ENCODE assay signal across 10 mouse cellular contexts in genomic region chr9:96543643-96544640, GRCm38 (mm10). TPM values are rescaled to one million over a fixed set of nuclear protein-coding genes. Genes with fewer than 3 reads are reported as not detected.
DNase-seq lines count a peak whose midpoint lies in the region; ATAC-seq and TF ChIP-seq lines count a peak whose summit lies in the region.
"Had no signal": no experiment of that assay in that cellular context is flagged by ENCODE, and none has a peak within 500 bp of the region (broad histone marks: within the 10 kb centered on the region; RNA-seq: fewer than 3 reads in every experiment).

No protein-coding gene starts in this region.

- H3K4me3 ChIP-seq in embryonic facial prominence, embryonic 10.5 days: peak overlapping the region; percentile 43
- no peak overlapping the region for H3K4me3 ChIP-seq in kidney, embryonic 14.5 days (ENCODE audit: low read length)
- peak overlapping the region; percentile 43 for H3K4me3 ChIP-seq in liver, embryonic 15.5 days (replicated peaks)
- H3K4me3 ChIP-seq in myocyte: no peak overlapping the region
- peak overlapping the region; percentile 14; the same call in 1 of the 2 replicates for H3K4me3 ChIP-seq in stomach, embryonic 15.5 days (replicated peaks)

- H3K79me2 ChIP-seq in myocyte (ENCODE audit: control insufficient read depth, insufficient read depth): no peaks in the 10 kb centered on the region

- DNase-seq in urinary bladder, postnatal 36 days (ENCODE audit: low spot score in 2 of 2): peak; percentile 35 to 53
- DNase-seq in urinary bladder, adult 2 months (ENCODE audit: low spot score): no peak
- DNase-seq in embryonic facial prominence, embryonic 10.5 days (ENCODE audit: low spot score): peak; percentile 86
- peak; percentile 47 for DNase-seq in heart, adult 8-10 months (ENCODE audit: low spot score)

- H3K4me1 ChIP-seq in embryonic facial prominence, embryonic 10.5 days: no peaks in the 10 kb centered on the region
- H3K4me1 ChIP-seq in kidney, embryonic 14.5 days (ENCODE audit: control insufficient read depth, insufficient read depth, low read length): 0 out of 2 replicates have a peak, but pooled peaks cover 2% of the 10 kb centered on the region
- H3K4me1 ChIP-seq in liver, embryonic 15.5 days (replicated peaks): no peaks in the 10 kb centered on the region
- H3K4me1 ChIP-seq in stomach, embryonic 15.5 days: no peaks in the 10 kb centered on the region

- H3K36me3 ChIP-seq in embryonic facial prominence, embryonic 10.5 days (replicated peaks): peaks cover 36% of the 10 kb centered on the region
- peaks cover 27% of the 10 kb centered on the region for H3K36me3 ChIP-seq in kidney, embryonic 14.5 days (ENCODE audit: control insufficient read depth, insufficient read depth, low read length)
- H3K36me3 ChIP-seq in liver, embryonic 15.5 days (replicated peaks): peaks cover 17% of the 10 kb centered on the region; the same call in 1 of the 2 replicates
- H3K36me3 ChIP-seq in myocyte (ENCODE audit: control insufficient read depth, insufficient read depth): peaks cover 16% of the 10 kb centered on the region
- H3K36me3 ChIP-seq in stomach, embryonic 15.5 days: peaks cover 16% of the 10 kb centered on the region; the same call in 1 of the 2 replicates

- WGBS in embryonic facial prominence, embryonic 10.5 days: 32% methylated on average over 27 of the region's 27 CpGs
- WGBS in kidney, embryonic 14.5 days: 39% methylated on average over 27 of the region's 27 CpGs
- WGBS in liver, embryonic 15.5 days (ENCODE audit: insufficient replicate concordance): 42% methylated on average over 27 of the region's 27 CpGs
- 39% methylated on average over 27 of the region's 27 CpGs for WGBS in stomach, embryonic 15.5 days

- TF ChIP-seq POLR2A in myocyte (IDR thresholded peaks at IDR 0.05; ENCODE audit: insufficient read length, low read depth): no peak

- 0 out of 2 replicates have a peak overlapping the region, but pooled peaks have one; percentile 40 for H3K27ac ChIP-seq in embryonic facial prominence, embryonic 10.5 days (replicated peaks)
- no peak overlapping the region for H3K27ac ChIP-seq in kidney, embryonic 14.5 days (ENCODE audit: low read depth, low read length)
- H3K27ac ChIP-seq in liver, embryonic 15.5 days (replicated peaks): no peak overlapping the region
- no peak overlapping the region for H3K27ac ChIP-seq in stomach, embryonic 15.5 days

- no peaks in the 10 kb centered on the region for H3K27me3 ChIP-seq in embryonic facial prominence, embryonic 10.5 days (replicated peaks; ENCODE audit: low read depth, poor library complexity, severe bottlenecking)
- H3K27me3 ChIP-seq in kidney, embryonic 14.5 days (ENCODE audit: control insufficient read depth, insufficient read depth, low read length): no peaks in the 10 kb centered on the region
- H3K27me3 ChIP-seq in liver, embryonic 15.5 days: no peaks in the 10 kb centered on the region
- no peaks in the 10 kb centered on the region for H3K27me3 ChIP-seq in myocyte (ENCODE audit: control insufficient read depth, insufficient read depth, insufficient read length)
- no peaks in the 10 kb centered on the region for H3K27me3 ChIP-seq in stomach, embryonic 15.5 days (replicated peaks)

- H3K9ac ChIP-seq in kidney, embryonic 14.5 days (ENCODE audit: low read depth, low read length): no peak overlapping the region; the same call in 1 of the 2 replicates
- no peak overlapping the region; the same call in 1 of the 2 replicates for H3K9ac ChIP-seq in liver, embryonic 15.5 days
- no peak overlapping the region for H3K9ac ChIP-seq in stomach, embryonic 15.5 days

- no peak overlapping the region for H3ac ChIP-seq in myocyte (ENCODE audit: control insufficient read depth, insufficient read length)

- H3K4me2 ChIP-seq in kidney, embryonic 14.5 days (replicated peaks; ENCODE audit: low read depth, low read length): no peak overlapping the region; the same call in 1 of the 2 replicates
- peak overlapping the region; percentile 61 for H3K4me2 ChIP-seq in liver, embryonic 15.5 days
- no peak overlapping the region for H3K4me2 ChIP-seq in myocyte (ENCODE audit: low read depth)
- peak overlapping the region; percentile 36 for H3K4me2 ChIP-seq in stomach, embryonic 15.5 days

- no peaks in the 10 kb centered on the region for H3K9me3 ChIP-seq in embryonic facial prominence, embryonic 10.5 days
- H3K9me3 ChIP-seq in kidney, embryonic 14.5 days (ENCODE audit: control insufficient read depth, low read length): no peaks in the 10 kb centered on the region
- H3K9me3 ChIP-seq in liver, embryonic 15.5 days (replicated peaks): no peaks in the 10 kb centered on the region
- no peaks in the 10 kb centered on the region for H3K9me3 ChIP-seq in stomach, embryonic 15.5 days

- peak; percentile 90; the same call in 1 of the 2 replicates for ATAC-seq in kidney, embryonic 14.5 days (ENCODE audit: low FRiP score, low TSS enrichment)
- ATAC-seq in liver, embryonic 15.5 days (ENCODE audit: insufficient read depth): peak; percentile 70
- ATAC-seq in stomach, embryonic 15.5 days (ENCODE audit: insufficient read depth, low FRiP score, low read depth): peak; percentile 76; the same call in 1 of the 2 replicates

TF ChIP-seq in myocyte, 11 proteins besides CTCF, POLR2A, EP300 and RAD21:
- TF ChIP-seq MAX (IDR thresholded peaks at IDR 0.05; ENCODE audit: low read depth) (no peak), MYOD1 (IDR thresholded peaks at IDR 0.05; ENCODE audit: control insufficient read depth in 1 of 3, insufficient read length in 2 of 3, low read depth in 2 of 3) (peak in 2 of 3 experiments; percentile 23 to 40)

RNA-seq across cellular contexts. Expression of gene Gm28729, which starts 18.9 kb away (rescaled TPM):
- polyA plus RNA-seq in urinary bladder, adult 2 months (2012; rRNA removed): 19.3 and 20.8 TPM in 2 replicates
- not detected in 2 replicates for polyA plus RNA-seq in embryonic facial prominence, embryonic 10.5 days (2016; fragmentation: Nextera tagmentation; extraction: Ambion mirVana)
- total RNA-seq in heart, adult 8-10 months (2022): not detected
- polyA plus RNA-seq in kidney, embryonic 14.5 days (2014; fragmentation: Nextera tagmentation; extraction: Ambion mirVana): not detected in 2 replicates
- polyA plus RNA-seq in liver, embryonic 15.5 days (2015; fragmentation: Nextera tagmentation; extraction: Ambion mirVana): 0.06 and 0.09 TPM in 2 replicates
- not detected for polyA plus RNA-seq in myocyte (2012; fragmentation: generic; extraction: Trizol)
- polyA plus RNA-seq in stomach, embryonic 15.5 days (2015; fragmentation: Nextera tagmentation; extraction: Ambion mirVana): 0.06 TPM in 1 of 2 replicates, not detected in the other
- total RNA-seq: left cerebral cortex, postnatal 36 days; MEL had no signal

Comparison
In these comparisons a context has a peak if more than half of its experiments do, and no peak if none do; other contexts are left out.
1. H3K4me3 ChIP-seq: peak in embryonic facial prominence, embryonic 10.5 days (single experiment), liver, embryonic 15.5 days (single experiment) and stomach, embryonic 15.5 days (single experiment); none in kidney, embryonic 14.5 days (single experiment) and myocyte (single experiment).
2. H3K4me2 ChIP-seq: peak in liver, embryonic 15.5 days (single experiment) and stomach, embryonic 15.5 days (single experiment); none in kidney, embryonic 14.5 days (single experiment) and myocyte (single experiment).
3. RNA of gene Gm28729, which starts 18.9 kb away (polyA plus RNA-seq): 19.3 to 20.8 TPM in urinary bladder, adult 2 months; not detected in kidney, embryonic 14.5 days, 0.06 to 0.09 TPM in liver, embryonic 15.5 days, 0.06 TPM in stomach, embryonic 15.5 days, not detected in embryonic facial prominence, embryonic 10.5 days and not detected in myocyte (single experiment); every median in the first group is over 10 times any median in the second.
4. Peak in every context shown above with its lines, with median percentiles within 50 percentile points of each other: ATAC-seq.